Mouse (Mus musculus): Measurements from ENCODE around the gene Rapgef3. TPM values are rescaled to one million over a fixed set of nuclear protein-coding genes. Genes with fewer than 3 reads are reported as not detected.

Gene Rapgef3
- total RNA-seq, 2 experiments from 2014 or later, result 46.5 to 50.4 TPM

DNA sequence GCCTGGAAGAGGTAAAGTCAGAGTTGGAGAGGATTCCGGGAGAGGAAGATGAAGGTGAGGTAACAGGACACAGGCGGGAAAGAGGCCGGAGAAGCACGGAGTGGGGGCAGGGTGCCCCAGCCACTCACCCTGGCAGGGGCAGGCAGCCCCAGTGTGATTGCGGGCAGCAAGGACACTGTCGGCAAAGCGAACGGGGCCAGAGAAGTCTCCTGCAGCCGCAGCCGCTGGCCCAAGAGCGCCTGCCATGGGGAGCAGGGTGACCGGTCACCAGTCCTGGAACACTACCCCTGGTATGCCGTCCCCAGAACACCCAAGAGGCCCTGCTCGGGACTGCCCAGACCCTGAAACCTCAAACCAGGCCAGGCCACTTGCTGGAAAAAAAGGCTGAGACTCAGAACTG lies 40.8 kb upstream of the Rapgef3 start:
- DNase-seq (ENCODE audit: extremely low spot score in 1 of 2, low spot score in 2 of 2), result no peak
- TF ChIP-seq CTCF (IDR thresholded peaks at IDR 0.05), result no peak
- intact Hi-C loops (cut with DNase I), result no loop called here
- Histone ChIP-seq H3K4me3 (no peak overlapping the region), H3K27ac (no peak overlapping the region)

DNA sequence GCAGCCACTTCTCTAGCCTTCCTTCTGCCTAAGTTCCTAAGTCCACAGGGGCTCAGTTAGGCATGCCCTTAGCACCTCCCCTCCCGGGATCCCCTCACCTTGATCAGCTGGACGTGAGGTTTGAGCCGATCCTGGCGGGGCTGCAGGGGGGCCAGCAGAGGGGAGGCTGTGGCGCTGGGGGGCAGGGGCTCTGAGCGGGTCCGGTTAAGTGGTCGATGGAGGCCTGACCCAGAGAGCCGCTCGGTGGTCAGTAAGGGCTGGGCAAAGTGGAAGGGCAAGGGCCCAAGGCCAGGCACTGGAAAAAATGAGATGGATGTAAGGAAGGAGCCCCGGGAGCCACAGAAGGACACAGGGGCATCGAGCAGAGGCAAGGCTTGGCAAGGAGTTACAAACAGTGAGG lies 40.1 kb upstream of the Rapgef3 start:
- DNase-seq (ENCODE audit: extremely low spot score in 1 of 2, low spot score in 2 of 2), result no peak
- H3K4me3 ChIP-seq, result no peak overlapping the region
- H3K27ac ChIP-seq, result no peak overlapping the region
- no peak for TF ChIP-seq CTCF (IDR thresholded peaks at IDR 0.05)
- intact Hi-C loops (cut with DNase I), result no loop called here

GRCm38 (mm10) chr15:97802575-97802974 lies 34.8 kb upstream of the Rapgef3 start:
- intact Hi-C loops (cut with DNase I), result no loop called here
- TF ChIP-seq CTCF (IDR thresholded peaks at IDR 0.05), result no peak
- DNase-seq (ENCODE audit: extremely low spot score in 1 of 2, low spot score in 2 of 2), result no peak
- no peak overlapping the region for H3K27ac ChIP-seq
- no peak overlapping the region for H3K4me3 ChIP-seq

DNA sequence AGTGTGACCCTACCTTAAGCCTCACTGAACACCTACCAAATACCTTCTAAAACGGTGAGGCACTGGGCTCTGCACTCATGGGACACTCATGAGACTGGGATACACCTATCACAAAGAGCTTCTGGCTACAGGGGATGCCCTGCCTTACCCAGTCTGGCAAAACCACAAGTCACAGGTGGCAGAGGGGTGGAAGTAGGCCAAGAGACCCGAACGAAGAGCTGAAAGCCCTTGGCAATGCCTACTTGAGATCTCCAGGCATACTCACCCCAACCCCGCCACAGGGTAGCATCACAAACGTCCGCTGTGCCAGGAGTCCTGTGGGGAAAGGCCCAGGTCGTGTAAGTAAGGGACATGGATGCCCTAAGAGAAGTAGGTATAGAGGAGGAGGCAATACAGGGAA lies 34.0 kb upstream of the Rapgef3 start:
- Histone ChIP-seq H3K27ac (no peak overlapping the region), H3K4me3 (no peak overlapping the region)

GRCm38 (mm10) chr15:97800853-97801252 lies 33.1 kb upstream of the Rapgef3 start:
- no peak for DNase-seq (ENCODE audit: extremely low spot score in 1 of 2, low spot score in 2 of 2)
- no peak for TF ChIP-seq CTCF (IDR thresholded peaks at IDR 0.05)
- no peak overlapping the region for H3K4me3 ChIP-seq
- no peak overlapping the region for H3K27ac ChIP-seq
- intact Hi-C loops (cut with DNase I), result no loop called here

More for the DNA sequence above, 34.0 kb upstream of the Rapgef3 start:
- no peak for TF ChIP-seq CTCF (IDR thresholded peaks at IDR 0.05)
- intact Hi-C loops (cut with DNase I), result no loop called here
- no peak for DNase-seq (ENCODE audit: extremely low spot score in 1 of 2, low spot score in 2 of 2)

DNA sequence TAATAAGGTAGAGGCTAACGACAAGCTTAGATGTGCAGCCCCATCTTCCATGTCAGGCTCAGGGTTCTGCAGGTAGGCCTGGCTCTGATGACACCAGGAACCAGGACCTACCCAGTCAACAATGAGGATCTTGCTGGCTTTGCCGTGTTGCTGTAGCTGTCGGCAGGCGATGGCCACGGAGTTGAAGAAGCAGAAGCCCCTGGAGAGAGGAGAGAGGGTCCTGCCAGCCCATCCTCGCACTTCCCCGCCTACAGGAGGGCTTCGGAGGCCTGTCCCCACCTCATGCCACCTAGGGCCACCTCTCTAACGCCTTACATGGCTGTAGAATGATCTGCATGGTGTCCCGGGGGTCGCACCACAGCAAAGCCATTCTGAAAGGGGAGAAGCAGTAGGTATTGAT lies 31.7 kb upstream of the Rapgef3 start:
- no peak for DNase-seq (ENCODE audit: extremely low spot score in 1 of 2, low spot score in 2 of 2)
- Histone ChIP-seq H3K4me3 (no peak overlapping the region), H3K27ac (no peak overlapping the region)
- TF ChIP-seq CTCF (IDR thresholded peaks at IDR 0.05), result no peak
- intact Hi-C loops (cut with DNase I), result no loop called here

DNA sequence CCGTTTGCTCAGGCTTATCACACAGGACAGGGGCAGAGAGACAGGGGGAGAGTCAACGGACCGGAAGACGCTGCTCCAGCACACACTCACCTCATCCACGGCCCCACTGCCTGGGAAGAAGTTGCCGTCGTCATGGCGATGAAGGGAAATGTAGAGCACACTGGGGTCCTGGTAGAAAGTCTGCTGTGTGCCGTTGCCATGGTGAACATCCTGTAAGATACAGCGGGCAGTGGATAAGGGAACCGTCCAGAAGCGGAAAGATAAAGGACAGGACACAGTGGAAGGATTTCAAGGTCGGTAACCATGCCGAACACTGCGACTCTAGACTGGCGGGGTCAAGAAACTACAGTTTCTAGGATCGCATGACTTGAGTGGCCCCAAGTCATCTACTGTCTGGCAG lies 30.4 kb upstream of the Rapgef3 start:
- TF ChIP-seq CTCF (IDR thresholded peaks at IDR 0.05), result no peak
- intact Hi-C loops (cut with DNase I), result no loop called here
- no peak overlapping the region for H3K27ac ChIP-seq
- no peak overlapping the region for H3K4me3 ChIP-seq
- DNase-seq (ENCODE audit: extremely low spot score in 1 of 2, low spot score in 2 of 2), result no peak

DNA sequence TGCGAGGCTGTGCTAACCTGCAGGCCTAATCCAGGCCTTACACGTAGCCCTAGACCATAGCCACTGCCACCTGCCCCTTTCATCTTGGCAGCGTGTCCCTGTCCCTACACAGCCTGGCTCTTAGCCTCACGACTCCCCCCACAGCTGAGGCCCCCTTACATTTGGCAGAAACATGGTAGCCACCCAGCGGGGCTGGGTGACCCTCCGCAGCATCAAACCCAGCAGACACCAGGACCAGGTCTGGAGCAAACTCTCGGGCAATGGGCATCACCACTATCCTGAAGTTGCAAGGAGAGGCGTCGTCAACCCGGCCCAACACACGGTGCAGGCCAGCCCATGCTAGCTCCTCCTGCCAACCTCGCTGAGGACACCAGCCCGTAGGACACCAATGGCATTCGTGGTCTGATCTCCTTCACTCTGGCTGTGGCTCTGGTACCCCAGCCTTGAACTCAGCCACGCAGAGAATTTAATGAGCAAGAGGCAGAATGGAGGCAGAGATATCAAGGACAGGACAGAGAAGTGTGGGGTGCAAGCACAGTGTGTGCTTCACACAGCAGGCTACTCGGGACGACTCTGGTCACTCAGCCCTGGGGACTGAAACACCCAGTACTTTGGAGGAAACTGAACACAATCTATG lies 29.0 kb upstream of the Rapgef3 start:
- no peak for TF ChIP-seq CTCF (IDR thresholded peaks at IDR 0.05)
- Histone ChIP-seq H3K27ac (no peak overlapping the region), H3K4me3 (no peak overlapping the region)
- intact Hi-C loops (cut with DNase I), result no loop called here
- no peak for DNase-seq (ENCODE audit: extremely low spot score in 1 of 2, low spot score in 2 of 2)

DNA sequence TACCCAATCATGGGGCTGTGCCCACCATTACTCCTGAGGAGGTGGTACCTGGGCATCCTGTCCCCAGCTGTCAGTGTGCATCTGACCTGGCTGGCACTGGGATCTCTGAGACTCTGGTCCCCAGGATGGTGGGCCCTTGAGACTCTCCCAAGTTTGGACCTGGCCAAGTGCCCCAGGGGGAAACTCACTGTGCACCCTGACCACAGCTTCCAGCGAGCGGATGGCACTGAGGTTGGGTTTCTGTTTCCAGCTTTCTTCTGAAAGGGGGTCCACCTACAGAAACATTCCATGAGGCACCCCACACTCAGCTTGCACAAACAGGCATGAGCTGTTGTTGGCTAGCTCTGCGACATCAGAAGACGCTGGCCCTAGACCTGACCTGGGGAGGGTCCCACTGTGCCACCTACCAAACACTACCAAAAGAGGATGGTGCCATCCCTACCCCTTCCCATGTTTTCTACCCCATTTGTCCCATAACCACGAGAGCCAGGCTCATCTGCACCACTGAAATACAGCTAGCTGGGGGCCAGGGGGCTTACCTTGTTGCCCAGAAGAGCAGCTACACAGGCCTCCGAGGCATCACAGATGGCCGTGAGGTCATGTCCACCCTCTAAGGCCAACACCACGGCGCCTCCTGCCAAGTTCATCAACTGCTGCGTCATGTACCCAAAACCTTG lies 27.9 kb upstream of the Rapgef3 start:
- H3K27ac ChIP-seq, result no peak overlapping the region
- no peak overlapping the region for H3K4me3 ChIP-seq
- intact Hi-C loops (cut with DNase I), result no loop called here
- DNase-seq (ENCODE audit: extremely low spot score in 1 of 2, low spot score in 2 of 2), result no peak
- no peak for TF ChIP-seq CTCF (IDR thresholded peaks at IDR 0.05)

- Histone ChIP-seq H3K27ac (no peak overlapping the region), H3K4me3 (no peak overlapping the region)
- TF ChIP-seq CTCF (IDR thresholded peaks at IDR 0.05), result peak; percentile 57
- DNase-seq (ENCODE audit: extremely low spot score in 1 of 2, low spot score in 2 of 2), result no peak
- intact Hi-C loops (cut with DNase I), result no loop called here
Measured at GRCm38 (mm10) chr15:97794268-97794667, 26.5 kb upstream of the Rapgef3 start.

- intact Hi-C loops (cut with DNase I), result no loop called here
- no peak for DNase-seq (ENCODE audit: extremely low spot score in 1 of 2, low spot score in 2 of 2)
- Histone ChIP-seq H3K27ac (no peak overlapping the region), H3K4me3 (no peak overlapping the region)
- TF ChIP-seq CTCF (IDR thresholded peaks at IDR 0.05), result no peak
Measured at GRCm38 (mm10) chr15:97793386-97794153, 25.8 kb upstream of the Rapgef3 start.

- Histone ChIP-seq H3K4me3 (no peak overlapping the region), H3K27ac (no peak overlapping the region)
- intact Hi-C loops (cut with DNase I), result no loop called here
- DNase-seq (ENCODE audit: extremely low spot score in 1 of 2, low spot score in 2 of 2), result no peak
- no peak for TF ChIP-seq CTCF (IDR thresholded peaks at IDR 0.05)
Measured at GRCm38 (mm10) chr15:97791126-97791700, 23.4 kb upstream of the Rapgef3 start.

All from left cerebral cortex, adult 2 months (tissue).